ENCODE assay signal across 8 mouse cellular contexts in the genomic region with DNA sequence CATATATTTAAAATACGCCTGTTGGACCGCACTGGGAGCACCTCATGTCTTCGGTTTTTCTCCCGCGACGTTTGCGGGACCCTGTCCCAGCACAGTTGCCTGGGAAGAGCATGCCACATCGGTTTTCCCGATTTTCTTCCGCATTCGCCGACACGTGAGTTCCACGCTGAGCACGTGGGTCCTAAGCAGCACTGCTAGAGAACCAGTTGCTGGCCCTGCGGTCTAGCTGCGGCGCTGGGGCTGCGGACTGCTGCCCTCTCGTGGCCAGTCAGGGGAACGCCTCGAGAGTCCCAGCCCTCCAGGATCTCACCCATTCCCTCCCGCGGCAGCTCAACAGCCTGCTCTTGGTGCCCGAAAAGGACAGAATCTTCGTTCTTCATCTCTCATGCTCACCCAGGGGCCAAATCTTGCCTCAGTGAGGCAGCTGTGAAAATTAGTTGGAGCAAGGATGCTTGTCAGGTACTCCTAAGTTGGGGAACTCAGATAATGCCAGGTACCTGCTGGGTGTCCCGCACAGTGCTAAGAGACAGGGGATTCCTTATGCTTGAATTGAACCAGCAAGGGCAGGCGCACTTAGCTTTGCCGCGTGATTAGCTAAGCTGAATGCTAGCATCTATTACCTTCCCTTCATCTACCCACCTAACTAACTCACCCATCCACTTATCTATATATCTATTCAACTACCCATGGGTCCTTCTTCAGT. TPM values are rescaled to one million over a fixed set of nuclear protein-coding genes. Genes with fewer than 3 reads are reported as not detected.
DNase-seq lines count a peak whose midpoint lies in the region; ATAC-seq lines count a peak whose summit lies in the region.

No protein-coding gene starts in this region.

- peak overlapping the region; percentile 78 for H3K4me2 ChIP-seq in hindbrain, embryonic 16.5 days (ENCODE audit: low read length)

- no peak overlapping the region for H3K27ac ChIP-seq in hindbrain, embryonic 16.5 days (ENCODE audit: low read depth, low read length)

- no peaks in the 10 kb centered on the region for H3K9me3 ChIP-seq in hindbrain, embryonic 16.5 days (ENCODE audit: control insufficient read depth, low read length)
- H3K9me3 ChIP-seq in megakaryocyte, embryonic 14.5 days: 0 out of 2 replicates have a peak, but pooled peaks cover 3% of the 10 kb centered on the region

- peak; percentile 92 for ATAC-seq in hindbrain, embryonic 16.5 days

- peak overlapping the region; percentile 28; the same call in 1 of the 2 replicates for H3K9ac ChIP-seq in hindbrain, embryonic 16.5 days (ENCODE audit: low read depth, low read length)

- H3K27me3 ChIP-seq in hindbrain, embryonic 16.5 days (replicated peaks; ENCODE audit: control insufficient read depth, insufficient read depth, low read length): peaks cover 6% of the 10 kb centered on the region; the same call in 1 of the 2 replicates
- H3K27me3 ChIP-seq in megakaryocyte, embryonic 14.5 days (replicated peaks): peaks cover 24% of the 10 kb centered on the region

- 8% methylated on average over 30 of the region's 30 CpGs for WGBS in hindbrain, embryonic 16.5 days

- peaks cover 13% of the 10 kb centered on the region for H3K4me1 ChIP-seq in hindbrain, embryonic 16.5 days (ENCODE audit: control insufficient read depth, insufficient read depth, low read depth, low read length)
- H3K4me1 ChIP-seq in megakaryocyte, embryonic 14.5 days: peaks cover 34% of the 10 kb centered on the region

- peak; percentile 83 for DNase-seq in T-cell, adult 2 months (ENCODE audit: low spot score)
- peak; percentile 89 to 91 for DNase-seq in cerebellum, postnatal 25 days
- peak; percentile 86 to 88 for DNase-seq in frontal cortex, postnatal 36 days (ENCODE audit: low spot score in 2 of 2)
- DNase-seq in left cerebral cortex, adult 8-10 months (ENCODE audit: low spot score in 2 of 2): peak; percentile 65 to 66
- DNase-seq in right cerebral cortex, postnatal 10 days (ENCODE audit: low spot score in 2 of 2): peak; percentile 90 to 91
- DNase-seq in urinary bladder, postnatal 25 days (ENCODE audit: low spot score): peak; percentile 83

- no peaks in the 10 kb centered on the region for H3K36me3 ChIP-seq in hindbrain, embryonic 16.5 days (ENCODE audit: control insufficient read depth, insufficient read depth, low read length)
- peaks cover 12% of the 10 kb centered on the region for H3K36me3 ChIP-seq in megakaryocyte, embryonic 14.5 days (replicated peaks; ENCODE audit: low read length)

- H3K4me3 ChIP-seq in hindbrain, embryonic 16.5 days (ENCODE audit: low read length): peak overlapping the region; percentile 47
- peak overlapping the region; percentile 92 for H3K4me3 ChIP-seq in megakaryocyte, embryonic 14.5 days (replicated peaks)

RNA-seq across cellular contexts. Expression of gene Kifc5b, which starts 30.7 kb away (rescaled TPM):
- polyA plus RNA-seq in hindbrain, embryonic 16.5 days (2015; fragmentation: Nextera tagmentation; extraction: Ambion mirVana): 2.6 and 3.6 TPM in 2 replicates
- total RNA-seq in left cerebral cortex, adult 8-10 months (2022): 1 to 10 TPM; 2.8 to 4.9 (median 3.5) TPM
- polyA plus RNA-seq in megakaryocyte, embryonic 14.5 days (2012; ENCODE audit: insufficient read depth, low replicate concordance): 8.0 and 12.1 TPM in 2 replicates

RNA-seq across cellular contexts. Expression of gene Nkx2-5, which starts 41.4 kb away (rescaled TPM):
- polyA plus RNA-seq in hindbrain, embryonic 16.5 days (2015; fragmentation: Nextera tagmentation; extraction: Ambion mirVana): not detected in 2 replicates
- not detected for total RNA-seq in left cerebral cortex, adult 8-10 months (2022)
- polyA plus RNA-seq in megakaryocyte, embryonic 14.5 days (2012; ENCODE audit: insufficient read depth, low replicate concordance): not detected in 2 replicates

RNA-seq across cellular contexts. Expression of gene Phf1, which starts 46.7 kb away (rescaled TPM):
- polyA plus RNA-seq in hindbrain, embryonic 16.5 days (2015; fragmentation: Nextera tagmentation; extraction: Ambion mirVana): 30.3 and 31.7 TPM in 2 replicates
- 10 to 100 TPM; 37.2 to 42.2 (median 38.0) TPM for total RNA-seq in left cerebral cortex, adult 8-10 months (2022)
- polyA plus RNA-seq in megakaryocyte, embryonic 14.5 days (2012; ENCODE audit: insufficient read depth, low replicate concordance): 31.7 and 44.3 TPM in 2 replicates

RNA-seq across cellular contexts. Expression of gene Cuta, which starts 53.2 kb away (rescaled TPM):
- 140 and 150 TPM in 2 replicates for polyA plus RNA-seq in hindbrain, embryonic 16.5 days (2015; fragmentation: Nextera tagmentation; extraction: Ambion mirVana)
- total RNA-seq in left cerebral cortex, adult 8-10 months (2022): 100 to 1,000 TPM in 2 of 4 experiments, 10 to 100 TPM in 2; 86.5 to 102 (median 97.7) TPM
- polyA plus RNA-seq in megakaryocyte, embryonic 14.5 days (2012; ENCODE audit: insufficient read depth, low replicate concordance): 396 and 1,059 TPM in 2 replicates

RNA-seq across cellular contexts. Expression of gene Syngap1, which starts 54.9 kb away (rescaled TPM):
- polyA plus RNA-seq in hindbrain, embryonic 16.5 days (2015; fragmentation: Nextera tagmentation; extraction: Ambion mirVana): 2.5 and 4.9 TPM in 2 replicates
- total RNA-seq in left cerebral cortex, adult 8-10 months (2022): 100 to 1,000 TPM; 329 to 367 (median 348) TPM
- polyA plus RNA-seq in megakaryocyte, embryonic 14.5 days (2012; ENCODE audit: insufficient read depth, low replicate concordance): 3.0 and 4.4 TPM in 2 replicates
